Mouse (Mus musculus) erythroblast, embryonic 14.5 days (primary cell): ENCODE data around the gene E2f8.

ENCODE experiments used
- GATA1 ChIP-seq: IDR thresholded peaks from 2 replicates; pipeline ENCODE4 v1.6.1; 2012; ENCODE audit warnings: low read length, inconsistent platforms, mixed read lengths
- TAL1 ChIP-seq: IDR thresholded peaks from 3 replicates; pipeline ENCODE4 v1.6.1; 2012; ENCODE audit warnings: low read length, inconsistent platforms, mixed read lengths

DNA sequence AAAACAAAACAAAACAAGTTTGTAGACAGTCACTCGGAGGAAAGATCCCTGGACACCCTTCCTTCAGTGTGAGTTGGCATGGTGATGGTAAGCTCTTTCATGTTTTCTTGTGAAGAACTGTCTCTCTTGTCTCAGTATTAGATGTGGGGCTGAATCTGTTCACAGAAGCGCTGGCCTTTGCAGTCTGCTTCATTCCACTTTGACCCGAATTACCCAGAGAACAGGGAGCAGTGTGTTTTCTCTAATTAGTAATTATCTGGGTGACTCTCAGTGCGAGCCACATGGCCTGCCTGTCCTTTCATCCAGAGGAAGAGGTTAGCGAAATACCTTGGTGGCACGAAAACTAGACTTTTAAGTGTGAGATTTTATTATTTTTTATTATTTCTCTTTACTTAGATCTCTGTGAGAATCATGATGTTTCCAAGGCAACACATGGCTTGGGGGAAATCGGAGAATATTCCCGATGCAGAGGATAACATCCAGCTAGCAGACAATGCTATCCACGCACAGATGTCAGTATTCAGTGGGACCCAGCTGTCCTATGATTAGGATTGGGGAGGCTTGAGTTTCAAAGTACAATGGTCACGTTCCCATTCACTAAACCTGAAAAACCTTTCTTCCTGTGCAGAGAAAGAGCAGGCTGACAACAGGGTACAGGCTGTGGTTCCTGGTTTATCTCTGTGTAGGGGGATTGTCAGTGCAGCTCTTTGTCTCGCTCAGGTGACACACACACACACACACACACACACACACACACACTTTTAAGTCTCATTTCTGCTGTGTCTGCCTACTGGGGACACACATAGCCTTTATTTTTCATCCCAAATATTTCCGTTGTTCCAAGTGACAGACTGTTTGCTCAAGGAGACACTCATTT is 33.5 kb upstream of the E2f8 start:
- TF ChIP-seq GATA1 = no peak
- TF ChIP-seq TAL1 = no peak
